Mouse (Mus musculus) retina, postnatal 7 days (tissue): Measurements from ENCODE around the gene Ifnb1.

Experiments used
- DNase-seq: peaks from one replicate; pipeline ENCODE4 v3.0.0-alpha.2; 2012; ENCODE audit warnings: low read depth, low spot score

Gene Ifnb1

GRCm38 (mm10) chr4:88503753-88504152 lies 18.8 kb downstream of the Ifnb1 start:
- no peak for DNase-seq

- no peak for DNase-seq
These were observed 21.3 kb downstream of the Ifnb1 start for GRCm38 (mm10) chr4:88501247-88501646.

GRCm38 (mm10) chr4:88496321-88497018 lies 26.1 kb downstream of the Ifnb1 start:
- no peak for DNase-seq

GRCm38 (mm10) chr4:88489622-88490021 lies 33.0 kb downstream of the Ifnb1 start:
- DNase-seq: no peak

- DNase-seq: no peak
These were observed 34.5 kb downstream of the Ifnb1 start for GRCm38 (mm10) chr4:88488107-88488506.

- DNase-seq: no peak
These were observed 42.4 kb downstream of the Ifnb1 start for GRCm38 (mm10) chr4:88480130-88480529.

GRCm38 (mm10) chr4:88478809-88479186 lies 43.8 kb downstream of the Ifnb1 start:
- DNase-seq: no peak

GRCm38 (mm10) chr4:88478177-88478808 lies 44.3 kb downstream of the Ifnb1 start:
- no peak for DNase-seq

- DNase-seq: no peak
These were observed 45.9 kb downstream of the Ifnb1 start for GRCm38 (mm10) chr4:88476511-88477210.

- no peak for DNase-seq
These were observed 46.5 kb downstream of the Ifnb1 start for GRCm38 (mm10) chr4:88476084-88476483.
